Mouse (Mus musculus) spleen, adult 2 months (tissue): Measurements from ENCODE around the gene Adamts17. TPM values are rescaled to one million over a fixed set of nuclear protein-coding genes. Genes with fewer than 3 reads are reported as not detected.

Source experiments
- DNase-seq, 2 experiments: peaks; one replicate each; pipeline versions ENCODE4 v3.0.0 to v3.0.0-alpha.2; 2012 to 2021; ENCODE audit warnings: low spot score in 2 of 2, low read depth in 1 of 2
- H3K27ac ChIP-seq: fragments of 200-500 bp; 2 replicates; pipeline ENCODE4 v1.5.1; 2012; ENCODE audit warnings: low read length, inconsistent platforms; ENCODE audit not compliant: insufficient read depth
- H3K27me3 ChIP-seq: fragments of 200-500 bp; 2 replicates; pipeline ENCODE4 v1.6.1; 2012; ENCODE audit warnings: mild to moderate bottlenecking, moderate library complexity, low read length, inconsistent platforms; ENCODE audit not compliant: control insufficient read depth, insufficient read depth
- H3K36me3 ChIP-seq: fragments of 200-500 bp; 2 replicates; pipeline ENCODE4 v1.6.1; 2012; ENCODE audit warnings: mild to moderate bottlenecking, low read length, inconsistent platforms; ENCODE audit not compliant: control insufficient read depth, insufficient read depth
- H3K4me1 ChIP-seq: fragments of 200-500 bp; 2 replicates; pipeline ENCODE4 v1.6.1; 2011; ENCODE audit warnings: inconsistent platforms; ENCODE audit not compliant: control insufficient read depth, insufficient read depth, insufficient read length
- H3K4me3 ChIP-seq: fragments of 200-500 bp; 2 replicates; pipeline ENCODE4 v1.5.1; 2011; ENCODE audit warnings: mild to moderate bottlenecking, inconsistent platforms; ENCODE audit not compliant: insufficient read depth, insufficient read length; ENCODE audit errors: extremely low read depth
- CTCF ChIP-seq: fragments of 200-500 bp; IDR thresholded peaks from 2 replicates; pipeline ENCODE4 v1.5.1; 2011; ENCODE audit warnings: mild to moderate bottlenecking, inconsistent platforms; ENCODE audit not compliant: insufficient read depth, insufficient read length, insufficient replicate concordance; ENCODE audit errors: extremely low read depth
- POLR2A ChIP-seq: fragments of 200-500 bp; IDR thresholded peaks from 2 replicates; pipeline ENCODE4 v1.6.1; 2011; ENCODE audit warnings: low read depth, low read length, inconsistent platforms
- WGBS: fragments of 180-500 bp; shearing (Covaris S2); methylation state at CpG from one replicate; pipeline ENCODE4 v1.1.7; 2018; 5-methylcytosine and 5-hydroxymethylcytosine counted together
- polyA plus RNA-seq: library from polyadenylated mRNA; depleted of rRNA; stranded (reverse); fragments of >200 nt; gene quantifications from 2 replicates; pipeline ENCODE4 v1.2.3, GENCODE M21; 2012

Gene Adamts17
- polyA plus RNA-seq, 1 experiment = 0.29 TPM

DNA sequence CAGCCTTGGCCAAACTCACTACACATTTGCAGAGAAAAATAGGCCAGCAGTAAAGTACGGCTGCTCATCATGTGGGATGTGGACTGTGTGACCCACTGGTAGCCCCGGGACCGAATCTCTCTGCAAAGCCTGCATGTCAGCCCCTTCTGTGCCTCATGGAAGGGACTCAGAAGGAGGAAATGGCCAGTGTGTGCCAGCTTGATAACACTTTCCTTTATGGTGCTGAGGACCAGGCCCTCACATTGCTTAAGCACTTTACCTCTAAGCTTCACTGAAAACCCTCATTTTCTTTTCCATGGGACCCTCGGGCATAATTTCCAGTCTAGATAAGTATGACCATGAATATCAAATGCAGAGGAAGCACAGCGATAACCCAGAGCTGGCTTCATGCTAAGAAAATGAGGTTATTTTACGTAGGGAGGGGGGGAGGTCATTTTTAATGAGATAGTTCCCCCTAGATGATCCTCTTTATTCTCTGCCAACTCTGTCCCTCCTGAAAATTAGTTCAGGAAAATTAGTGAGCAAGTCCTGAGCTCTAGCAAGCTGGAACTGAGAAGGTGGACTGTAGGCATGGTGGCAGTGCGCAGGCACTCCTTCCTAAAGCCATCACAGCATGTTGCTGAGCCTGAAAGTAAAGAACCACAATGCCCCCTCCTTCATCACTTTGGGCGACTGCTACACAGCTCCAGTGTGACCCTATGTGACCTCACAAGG is 127.8 kb downstream of the Adamts17 start:
- H3K36me3 ChIP-seq = no peaks in the 10 kb centered on the region
- WGBS = 66% methylated on average over 8 of the region's 8 CpGs

DNA sequence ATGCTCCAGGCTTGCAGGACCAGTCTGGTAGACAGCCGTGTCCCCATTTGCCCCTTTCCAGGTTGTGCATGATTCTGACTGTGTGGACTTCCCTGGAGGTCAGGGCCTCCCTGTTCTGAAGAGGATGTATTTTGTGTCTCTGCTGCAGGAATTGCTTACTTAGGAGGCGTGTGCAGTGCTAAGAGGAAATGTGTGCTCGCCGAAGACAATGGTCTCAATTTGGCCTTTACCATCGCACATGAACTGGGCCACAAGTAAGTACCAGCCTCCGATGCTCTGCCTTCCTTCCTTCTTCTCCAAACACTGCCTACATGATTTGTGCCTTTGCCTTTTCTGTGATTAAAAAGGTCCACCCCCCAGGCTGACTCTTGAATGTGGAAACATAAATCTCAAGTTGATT is 129.1 kb downstream of the Adamts17 start:
- 58% methylated on average over 6 of the region's 6 CpGs for WGBS
- no peak for DNase-seq
- TF ChIP-seq POLR2A = no peak
- TF ChIP-seq CTCF = no peak
- H3K27ac ChIP-seq = no peak overlapping the region
- no peaks in the 10 kb centered on the region for H3K36me3 ChIP-seq
- H3K4me3 ChIP-seq = no peak overlapping the region
- H3K4me1 ChIP-seq = no peaks in the 10 kb centered on the region
- H3K27me3 ChIP-seq = no peaks in the 10 kb centered on the region

More for the DNA sequence above, 127.8 kb downstream of the Adamts17 start:
- no peak for DNase-seq
- H3K4me1 ChIP-seq = no peaks in the 10 kb centered on the region
- no peak for TF ChIP-seq POLR2A
- no peak for TF ChIP-seq CTCF
- H3K27me3 ChIP-seq = no peaks in the 10 kb centered on the region
- H3K4me3 ChIP-seq = no peak overlapping the region
- H3K27ac ChIP-seq = no peak overlapping the region

DNA sequence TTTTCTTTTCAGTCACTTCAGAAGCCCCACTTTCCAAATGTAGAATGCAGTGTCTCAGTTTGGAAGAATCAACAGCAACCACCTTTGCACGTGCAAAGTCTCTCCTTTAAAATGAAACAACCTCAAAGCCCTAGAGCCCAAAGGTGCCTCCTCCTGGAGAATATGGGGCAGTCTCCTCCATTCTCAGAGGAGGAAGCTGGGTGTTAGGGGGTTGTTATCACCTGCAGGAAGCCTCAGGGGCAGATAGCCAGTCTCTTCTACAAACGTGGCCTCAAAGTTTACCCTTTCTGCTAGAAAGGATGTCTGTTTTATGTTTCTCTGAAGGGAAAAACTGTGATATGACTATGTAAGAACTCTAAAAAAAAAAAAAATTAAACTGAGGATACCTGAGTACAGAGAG is 129.7 kb downstream of the Adamts17 start:
- no peak for TF ChIP-seq POLR2A
- TF ChIP-seq CTCF = no peak
- H3K27me3 ChIP-seq = no peaks in the 10 kb centered on the region
- no peak for DNase-seq
- no peak overlapping the region for H3K4me3 ChIP-seq
- H3K36me3 ChIP-seq = no peaks in the 10 kb centered on the region
- no peak overlapping the region for H3K27ac ChIP-seq
- WGBS = 8% methylated on average over 2 of the region's 2 CpGs
- no peaks in the 10 kb centered on the region for H3K4me1 ChIP-seq

DNA sequence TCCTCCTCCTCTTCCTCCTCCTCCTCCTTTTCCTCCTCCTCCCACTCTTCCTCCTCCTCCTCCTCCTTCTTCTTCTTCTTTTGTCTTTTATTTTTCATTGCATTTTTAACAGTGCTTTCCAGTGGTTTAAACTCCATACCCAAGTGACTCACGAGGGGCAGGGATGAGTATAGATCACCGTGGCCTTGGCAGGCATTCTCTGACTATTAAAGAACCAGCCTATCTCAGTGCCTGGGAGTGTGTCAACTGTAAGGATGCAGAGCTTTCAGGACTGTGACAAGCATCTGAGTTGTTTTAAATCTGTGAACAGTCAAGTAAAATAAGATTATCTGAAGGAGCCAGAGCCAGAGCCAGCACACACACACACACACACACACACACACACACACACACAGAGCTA is 130.7 kb downstream of the Adamts17 start:
- no peak overlapping the region for H3K27ac ChIP-seq
- no peaks in the 10 kb centered on the region for H3K36me3 ChIP-seq
- no peak overlapping the region for H3K4me3 ChIP-seq
- no peaks in the 10 kb centered on the region for H3K27me3 ChIP-seq
- WGBS = 79% methylated on average over 2 of the region's 2 CpGs
- DNase-seq = no peak
- no peaks in the 10 kb centered on the region for H3K4me1 ChIP-seq
- TF ChIP-seq CTCF = no peak
- TF ChIP-seq POLR2A = no peak

DNA sequence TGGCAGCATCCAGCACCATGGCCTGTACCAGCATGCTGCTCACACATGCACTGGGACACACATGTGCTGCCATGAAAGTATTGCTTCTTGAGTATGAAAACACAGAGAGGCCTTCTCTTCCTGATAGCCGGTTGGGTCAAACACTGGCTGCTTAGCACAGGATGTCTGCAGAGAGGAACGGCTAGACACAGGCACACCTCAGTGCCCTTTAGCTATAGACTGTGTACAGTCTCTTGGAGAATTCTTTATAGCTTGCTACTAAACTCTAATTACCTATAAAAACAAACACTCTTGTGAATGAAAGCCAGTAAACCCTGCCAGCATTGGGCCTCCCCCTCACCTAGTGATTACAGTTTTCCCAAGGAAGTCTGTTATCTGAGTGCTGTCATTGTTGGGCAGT is 131.4 kb downstream of the Adamts17 start:
- no peak for DNase-seq
- no peaks in the 10 kb centered on the region for H3K36me3 ChIP-seq
- 63% methylated on average over 2 of the region's 2 CpGs for WGBS
- H3K4me1 ChIP-seq = no peaks in the 10 kb centered on the region
- TF ChIP-seq POLR2A (no peak), CTCF (no peak)
- H3K27ac ChIP-seq = no peak overlapping the region
- H3K27me3 ChIP-seq = no peaks in the 10 kb centered on the region
- H3K4me3 ChIP-seq = no peak overlapping the region

DNA sequence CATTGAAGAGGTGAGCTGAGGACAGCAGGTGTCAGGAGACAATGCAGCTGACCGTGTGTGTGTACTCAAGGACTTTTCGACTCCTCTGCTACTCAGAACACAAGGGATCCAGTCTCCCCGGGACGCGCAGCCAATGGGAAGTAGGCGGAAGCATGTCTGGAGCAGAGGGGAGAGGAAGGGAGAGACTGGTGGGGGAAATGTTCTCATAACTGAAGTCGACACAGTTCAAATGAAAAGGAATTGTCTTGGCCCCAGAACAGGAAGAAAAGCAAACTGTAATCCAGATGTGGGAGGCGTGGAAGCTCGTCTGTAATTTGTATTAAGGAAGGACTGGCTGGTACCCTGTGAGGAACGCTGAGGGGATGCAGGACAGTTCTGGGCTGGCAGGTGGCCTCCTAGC is 135.3 kb downstream of the Adamts17 start:
- TF ChIP-seq CTCF (no peak), POLR2A (no peak)
- Histone ChIP-seq H3K27ac (no peak overlapping the region), H3K4me1 (no peaks in the 10 kb centered on the region), H3K27me3 (no peaks in the 10 kb centered on the region), H3K36me3 (no peaks in the 10 kb centered on the region), H3K4me3 (no peak overlapping the region)
- 68% methylated on average over 10 of the region's 10 CpGs for WGBS
- DNase-seq = no peak

DNA sequence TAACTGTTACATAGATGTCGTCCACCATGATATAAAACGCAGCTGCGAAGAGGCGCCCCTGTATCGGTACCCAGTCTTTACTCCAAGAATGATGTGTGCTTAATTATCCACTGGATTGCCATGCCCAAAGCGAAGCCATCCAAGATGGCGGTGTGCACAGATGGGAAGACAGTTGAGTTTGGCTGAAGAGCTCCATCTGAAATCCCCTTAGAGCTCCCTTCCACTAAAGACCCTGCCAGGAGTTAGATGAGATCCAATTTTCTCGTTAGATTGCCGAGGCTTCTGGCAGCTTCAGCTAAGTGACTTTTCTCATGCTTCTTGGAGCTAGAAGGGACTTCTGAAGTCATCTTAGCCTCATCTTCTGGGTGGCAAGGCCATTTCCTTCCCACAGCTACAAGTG is 136.8 kb downstream of the Adamts17 start:
- DNase-seq = no peak
- 95% methylated on average over 9 of the region's 9 CpGs for WGBS

More for the DNA sequence above, 136.8 kb downstream of the Adamts17 start:
- Histone ChIP-seq H3K4me1 (no peaks in the 10 kb centered on the region), H3K27me3 (no peaks in the 10 kb centered on the region), H3K36me3 (no peaks in the 10 kb centered on the region), H3K27ac (no peak overlapping the region), H3K4me3 (no peak overlapping the region)
- TF ChIP-seq POLR2A (no peak), CTCF (no peak)
